Mouse (Mus musculus) cerebellum, adult 2 months (tissue): ENCODE results near the gene Speer4a.
"Not testable (repeated sequence)": the region's sequence is repeated elsewhere in the genome, so short reads cannot be mapped to it uniquely, and the experiment has no call there.

Source experiments
- CTCF ChIP-seq: fragments of 200-500 bp; IDR thresholded peaks from 2 replicates; pipeline ENCODE4 v1.5.1; 2011; ENCODE audit warnings: low read depth, mild to moderate bottlenecking, control low read depth, low read length, moderate library complexity, borderline replicate concordance; ENCODE audit not compliant: insufficient read depth
- POLR2A ChIP-seq: fragments of 200-500 bp; IDR thresholded peaks from 2 replicates; pipeline ENCODE4 v1.6.1; 2011; ENCODE audit warnings: low read length, control low read depth, borderline replicate concordance; ENCODE audit not compliant: insufficient read depth

GRCm38 (mm10) chr5:26006937-26007695 is 32.2 kb downstream of the Speer4a start:
- peak; percentile 25; the same call in 1 of the 2 replicates for TF ChIP-seq CTCF
- TF ChIP-seq POLR2A = not testable (repeated sequence)
